Mouse (Mus musculus): ENCODE measurements around the gene Ifi27l2b. TPM values are rescaled to one million over a fixed set of nuclear protein-coding genes. Genes with fewer than 3 reads are reported as not detected.
"Not testable (repeated sequence)": the region's sequence is repeated elsewhere in the genome, so short reads cannot be mapped to it uniquely, and the experiment has no call there.

Gene Ifi27l2b
- polyA plus RNA-seq, 1 experiment: 1.1 TPM

DNA sequence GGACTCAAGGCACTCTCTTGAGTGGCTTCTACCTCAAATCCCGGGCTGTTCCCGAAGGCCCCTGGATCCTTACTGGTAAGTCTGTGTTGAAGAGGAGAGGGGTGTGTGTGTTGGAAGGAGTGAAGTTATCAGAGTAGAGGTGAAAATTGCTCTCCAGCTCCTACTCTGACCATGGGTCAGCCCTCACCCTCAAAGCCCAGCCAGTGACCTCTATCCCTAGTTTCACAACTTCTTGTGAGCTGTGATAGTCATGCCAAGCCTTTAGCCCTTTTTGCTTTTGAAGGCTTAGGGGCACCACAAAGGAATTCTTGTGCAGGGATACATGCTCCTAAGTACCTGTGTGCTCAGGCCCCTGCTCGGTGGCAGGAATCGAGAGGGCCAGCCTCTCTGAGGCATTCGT, 24.6 kb upstream of the Ifi27l2b start:
- Histone ChIP-seq H3K27ac (ENCODE audit: control insufficient read depth, insufficient read depth, low read length) (no peak overlapping the region), H3K27me3 (ENCODE audit: control insufficient read depth, insufficient read depth, low read length) (no peaks in the 10 kb centered on the region), H3K4me1 (replicated peaks; ENCODE audit: control insufficient read depth, insufficient read depth, low read length) (no peaks in the 10 kb centered on the region), H3K4me3 (ENCODE audit: control insufficient read depth, insufficient read depth, low read length) (no peak overlapping the region), H3K36me3 (ENCODE audit: control insufficient read depth, insufficient read depth, low read length) (no peaks in the 10 kb centered on the region)
- DNase-seq: no peak
- TF ChIP-seq POLR2A (IDR thresholded peaks at IDR 0.05; ENCODE audit: control insufficient read depth, extremely low read depth, insufficient read depth, low read length, poor library complexity) (no peak), CTCF (IDR thresholded peaks at IDR 0.05; ENCODE audit: borderline replicate concordance, control insufficient read depth, extremely low read depth, insufficient read depth, low read length, poor library complexity) (no peak)
- WGBS: 77% methylated on average over 5 of the region's 5 CpGs

DNA sequence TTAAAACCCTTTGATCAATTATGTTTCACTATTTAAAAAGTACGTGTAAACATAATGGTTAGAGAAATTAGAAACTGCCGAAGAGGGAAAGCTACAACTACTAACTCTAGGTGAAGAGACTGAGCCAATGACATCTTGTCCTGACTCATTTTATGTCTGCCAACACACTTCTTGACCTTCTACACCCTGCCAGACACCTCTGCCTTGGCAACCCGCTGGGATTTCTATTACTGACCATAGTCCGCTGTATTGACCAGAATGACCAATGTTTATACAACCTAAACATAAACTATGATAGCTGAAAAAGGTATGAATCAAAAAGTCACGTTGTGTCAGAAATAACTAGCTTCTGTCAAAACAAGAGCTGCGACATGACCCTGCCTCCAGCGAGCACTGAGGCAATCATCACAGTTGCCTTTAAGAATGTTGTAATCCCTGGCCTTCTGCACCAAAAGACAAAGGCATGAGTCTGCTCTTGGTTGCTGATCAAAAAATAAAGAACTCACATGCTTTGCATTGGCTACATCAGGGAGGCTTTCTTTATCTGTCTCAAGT, 20.5 kb upstream of the Ifi27l2b start:
- WGBS: 81% methylated on average over 7 of the region's 7 CpGs
- Histone ChIP-seq H3K4me1 (replicated peaks; ENCODE audit: control insufficient read depth, insufficient read depth, low read length) (no peaks in the 10 kb centered on the region), H3K4me3 (ENCODE audit: control insufficient read depth, insufficient read depth, low read length) (no peak overlapping the region), H3K36me3 (ENCODE audit: control insufficient read depth, insufficient read depth, low read length) (no peaks in the 10 kb centered on the region), H3K27me3 (ENCODE audit: control insufficient read depth, insufficient read depth, low read length) (no peaks in the 10 kb centered on the region), H3K27ac (ENCODE audit: control insufficient read depth, insufficient read depth, low read length) (no peak overlapping the region)
- DNase-seq: no peak
- no peak for TF ChIP-seq POLR2A (IDR thresholded peaks at IDR 0.05; ENCODE audit: control insufficient read depth, extremely low read depth, insufficient read depth, low read length, poor library complexity)
- TF ChIP-seq CTCF (IDR thresholded peaks at IDR 0.05; ENCODE audit: borderline replicate concordance, control insufficient read depth, extremely low read depth, insufficient read depth, low read length, poor library complexity): no peak

DNA sequence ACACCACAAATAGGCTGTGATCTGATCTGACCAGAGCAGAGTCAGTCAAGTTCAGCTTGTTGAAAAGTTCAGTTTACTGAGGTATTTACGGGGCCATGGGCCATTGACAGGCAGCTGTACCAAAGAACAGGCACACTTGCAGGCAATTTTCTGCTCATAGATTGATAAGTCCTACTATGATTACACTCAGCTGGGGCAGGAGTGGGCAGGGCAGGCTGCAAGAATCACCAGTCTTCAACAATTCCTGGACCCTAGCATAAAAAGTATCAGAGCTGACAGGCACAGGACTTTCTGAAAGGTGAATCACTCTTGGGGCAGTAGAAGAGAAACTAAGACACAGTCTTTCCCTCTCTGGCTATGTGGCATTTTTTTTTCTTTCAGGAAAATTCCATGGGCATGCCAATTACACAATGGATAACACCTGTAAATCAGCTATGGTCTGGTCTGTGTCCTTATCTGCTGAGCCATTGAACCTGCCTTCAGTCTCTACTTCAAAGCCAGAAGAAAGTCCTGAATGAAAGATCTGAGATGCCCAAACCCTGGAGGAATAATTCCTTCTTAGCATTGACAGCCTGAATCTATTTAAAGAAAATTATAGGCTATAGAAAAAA, 19.9 kb upstream of the Ifi27l2b start:
- WGBS: 93% methylated on average over 1 of the region's 1 CpGs
- TF ChIP-seq CTCF (IDR thresholded peaks at IDR 0.05; ENCODE audit: borderline replicate concordance, control insufficient read depth, extremely low read depth, insufficient read depth, low read length, poor library complexity) (no peak), POLR2A (IDR thresholded peaks at IDR 0.05; ENCODE audit: control insufficient read depth, extremely low read depth, insufficient read depth, low read length, poor library complexity) (no peak)
- no peak overlapping the region for H3K27ac ChIP-seq (ENCODE audit: control insufficient read depth, insufficient read depth, low read length)
- no peak for DNase-seq
- H3K4me3 ChIP-seq (ENCODE audit: control insufficient read depth, insufficient read depth, low read length): no peak overlapping the region
- no peaks in the 10 kb centered on the region for H3K4me1 ChIP-seq (replicated peaks; ENCODE audit: control insufficient read depth, insufficient read depth, low read length)
- H3K27me3 ChIP-seq (ENCODE audit: control insufficient read depth, insufficient read depth, low read length): no peaks in the 10 kb centered on the region
- H3K36me3 ChIP-seq (ENCODE audit: control insufficient read depth, insufficient read depth, low read length): no peaks in the 10 kb centered on the region

DNA sequence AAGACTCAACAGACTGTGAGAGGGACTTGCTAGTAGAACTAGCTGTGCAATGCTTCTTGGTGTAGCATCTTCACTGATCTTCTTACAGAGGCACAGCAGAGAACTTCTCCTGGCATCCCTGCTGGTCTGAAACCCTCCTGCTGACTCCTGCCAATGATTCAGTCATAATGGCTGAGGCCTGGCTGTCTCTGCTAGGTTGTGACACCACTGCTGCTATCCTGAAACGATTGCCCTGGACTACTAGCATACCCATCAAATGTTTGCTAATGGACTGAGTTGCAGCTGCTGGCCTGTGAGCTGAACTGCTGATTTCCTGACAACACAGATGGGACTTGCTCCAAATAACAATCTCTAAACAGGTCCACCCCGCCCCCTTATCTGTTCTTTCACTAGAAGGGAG, 17.5 kb upstream of the Ifi27l2b start:
- Histone ChIP-seq H3K4me1 (replicated peaks; ENCODE audit: control insufficient read depth, insufficient read depth, low read length) (no peaks in the 10 kb centered on the region), H3K27me3 (ENCODE audit: control insufficient read depth, insufficient read depth, low read length) (no peaks in the 10 kb centered on the region), H3K36me3 (ENCODE audit: control insufficient read depth, insufficient read depth, low read length) (no peaks in the 10 kb centered on the region), H3K4me3 (ENCODE audit: control insufficient read depth, insufficient read depth, low read length) (no peak overlapping the region), H3K27ac (ENCODE audit: control insufficient read depth, insufficient read depth, low read length) (no peak overlapping the region)
- no peak for DNase-seq
- TF ChIP-seq CTCF (IDR thresholded peaks at IDR 0.05; ENCODE audit: borderline replicate concordance, control insufficient read depth, extremely low read depth, insufficient read depth, low read length, poor library complexity) (no peak), POLR2A (IDR thresholded peaks at IDR 0.05; ENCODE audit: control insufficient read depth, extremely low read depth, insufficient read depth, low read length, poor library complexity) (no peak)
- WGBS: 53% methylated on average over 2 of the region's 2 CpGs

DNA sequence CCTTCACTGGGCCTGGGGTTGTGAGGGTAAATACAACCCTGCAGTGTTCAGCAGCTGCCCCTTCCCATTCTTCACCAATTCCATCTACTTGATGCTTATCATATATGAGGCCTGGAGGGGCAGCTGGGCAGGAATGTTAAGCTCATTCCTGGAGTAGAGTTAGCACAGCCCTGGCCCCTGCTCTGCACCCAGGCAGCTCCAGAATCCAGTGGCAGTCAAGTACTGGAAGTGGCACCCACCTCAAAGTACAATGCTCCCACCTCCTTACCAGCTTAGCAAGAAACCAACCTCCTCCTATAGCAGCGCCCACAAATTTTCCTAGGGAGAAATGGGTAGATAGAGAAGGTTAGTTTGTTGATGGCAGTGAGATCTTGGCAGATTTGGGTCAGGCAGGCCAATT, 296 bp downstream of the Ifi27l2b start:
- H3K27ac ChIP-seq (ENCODE audit: control insufficient read depth, insufficient read depth, low read length); H3K36me3 ChIP-seq (ENCODE audit: control insufficient read depth, insufficient read depth, low read length); H3K4me3 ChIP-seq (ENCODE audit: control insufficient read depth, insufficient read depth, low read length); H3K27me3 ChIP-seq (ENCODE audit: control insufficient read depth, insufficient read depth, low read length); DNase-seq; H3K4me1 ChIP-seq (replicated peaks; ENCODE audit: control insufficient read depth, insufficient read depth, low read length): not testable (repeated sequence)
- no CpG with 5 or more reads among the region's 1 CpGs for WGBS

DNA sequence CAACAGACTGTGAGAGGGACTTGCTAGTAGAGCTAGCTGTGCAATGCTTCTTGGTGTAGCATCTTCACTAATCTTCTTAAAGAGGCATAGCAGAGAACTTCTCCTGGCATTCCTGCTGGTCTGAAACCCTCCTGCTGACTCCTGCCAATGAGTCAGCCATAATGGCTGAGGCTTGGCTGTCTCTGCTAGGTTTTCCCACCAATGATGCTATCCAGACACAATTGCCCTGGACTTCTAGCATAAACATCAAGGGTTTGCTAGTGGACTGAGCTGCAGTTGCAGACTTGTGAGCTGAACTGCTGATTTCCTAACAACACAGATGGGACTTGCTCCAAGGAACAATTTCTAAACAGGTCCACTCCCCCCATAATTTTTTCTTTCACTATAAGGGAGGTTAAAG, 3.7 kb downstream of the Ifi27l2b start:
- Histone ChIP-seq H3K27ac (ENCODE audit: control insufficient read depth, insufficient read depth, low read length) (no peak overlapping the region), H3K27me3 (ENCODE audit: control insufficient read depth, insufficient read depth, low read length) (no peaks in the 10 kb centered on the region), H3K4me3 (ENCODE audit: control insufficient read depth, insufficient read depth, low read length) (no peak overlapping the region), H3K4me1 (replicated peaks; ENCODE audit: control insufficient read depth, insufficient read depth, low read length) (no peaks in the 10 kb centered on the region), H3K36me3 (ENCODE audit: control insufficient read depth, insufficient read depth, low read length) (no peaks in the 10 kb centered on the region)
- DNase-seq: no peak
- TF ChIP-seq CTCF (IDR thresholded peaks at IDR 0.05; ENCODE audit: borderline replicate concordance, control insufficient read depth, extremely low read depth, insufficient read depth, low read length, poor library complexity): no peak
- no peak for TF ChIP-seq POLR2A (IDR thresholded peaks at IDR 0.05; ENCODE audit: control insufficient read depth, extremely low read depth, insufficient read depth, low read length, poor library complexity)

DNA sequence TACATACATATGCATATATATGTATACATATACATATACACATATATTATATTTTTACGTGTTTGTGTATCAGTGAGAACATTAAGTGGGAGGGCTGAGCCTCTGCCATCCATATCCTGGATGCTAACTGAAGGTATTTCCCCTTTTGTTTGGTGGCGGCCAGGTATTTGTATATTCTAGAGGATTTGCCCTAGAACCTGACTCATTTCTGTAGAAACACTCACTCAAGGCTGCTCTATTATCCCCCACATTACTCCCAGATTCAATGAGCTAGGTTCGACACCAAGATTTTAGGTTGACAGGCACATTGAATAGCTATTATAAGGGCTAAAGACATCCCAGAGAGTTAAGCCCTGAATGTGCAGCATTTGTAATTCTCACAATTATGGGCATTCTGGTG, 12.0 kb downstream of the Ifi27l2b start:
- 91% methylated on average over 3 of the region's 3 CpGs for WGBS
- TF ChIP-seq CTCF (IDR thresholded peaks at IDR 0.05; ENCODE audit: borderline replicate concordance, control insufficient read depth, extremely low read depth, insufficient read depth, low read length, poor library complexity): no peak
- no peak for TF ChIP-seq POLR2A (IDR thresholded peaks at IDR 0.05; ENCODE audit: control insufficient read depth, extremely low read depth, insufficient read depth, low read length, poor library complexity)

DNA sequence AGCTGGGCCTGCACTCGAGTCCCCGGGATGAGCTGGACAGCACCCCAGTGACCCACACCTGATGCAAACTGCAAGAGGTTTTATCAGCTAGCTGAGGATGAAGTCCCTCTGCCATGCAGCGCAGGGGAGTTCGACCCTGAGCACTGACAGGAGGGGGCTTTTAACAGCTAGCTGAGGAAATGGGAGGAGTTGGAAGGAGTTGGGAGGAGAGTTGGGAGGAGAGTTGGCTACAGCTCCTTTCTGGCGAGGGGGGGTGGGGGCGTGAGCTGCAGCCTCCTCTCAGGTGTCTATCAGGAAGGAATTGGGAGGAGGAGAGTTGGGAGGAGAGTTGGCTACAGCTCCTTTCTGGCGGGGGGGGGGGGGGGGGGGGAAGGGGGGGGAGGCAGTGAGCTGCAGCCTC, 12.8 kb downstream of the Ifi27l2b start:
- H3K27me3 ChIP-seq (ENCODE audit: control insufficient read depth, insufficient read depth, low read length); H3K4me1 ChIP-seq (replicated peaks; ENCODE audit: control insufficient read depth, insufficient read depth, low read length); DNase-seq; H3K36me3 ChIP-seq (ENCODE audit: control insufficient read depth, insufficient read depth, low read length); H3K4me3 ChIP-seq (ENCODE audit: control insufficient read depth, insufficient read depth, low read length): not testable (repeated sequence)
- WGBS: 71% methylated on average over 6 of the region's 7 CpGs
- peak overlapping the region; percentile 69; the same call in 1 of the 2 replicates for H3K27ac ChIP-seq (ENCODE audit: control insufficient read depth, insufficient read depth, low read length)

More for the DNA sequence above, 12.0 kb downstream of the Ifi27l2b start:
- Histone ChIP-seq H3K27me3 (ENCODE audit: control insufficient read depth, insufficient read depth, low read length) (no peaks in the 10 kb centered on the region), H3K36me3 (ENCODE audit: control insufficient read depth, insufficient read depth, low read length) (peaks cover 3% of the 10 kb centered on the region; the same call in 1 of the 2 replicates), H3K4me1 (replicated peaks; ENCODE audit: control insufficient read depth, insufficient read depth, low read length) (no peaks in the 10 kb centered on the region; the same call in 1 of the 2 replicates), H3K4me3 (ENCODE audit: control insufficient read depth, insufficient read depth, low read length) (no peak overlapping the region), H3K27ac (ENCODE audit: control insufficient read depth, insufficient read depth, low read length) (no peak overlapping the region)
- DNase-seq: no peak

Measured in thymus, adult 2 months (tissue).